Mouse (Mus musculus) T-helper 2 cell (primary cell): ENCODE data around the gene Prrc2a.

Experiments
- in situ Hi-C: fragments of 300-600 bp; cut with MboI, MseI; formaldehyde crosslinking; loops from one replicate; pipeline ENCODE4 v1.15.1; 2025; ENCODE audit warnings: high pct_unique_total_duplicates

The Prrc2a gene

GRCm38 (mm10) chr17:35106522-35106921 is 58.2 kb downstream of the Prrc2a start:
- in situ Hi-C loops, result no loop called here

GRCm38 (mm10) chr17:35105740-35106389 is 58.8 kb downstream of the Prrc2a start:
- in situ Hi-C loops, result no loop called here

- in situ Hi-C loops, result loop anchor here (5.0 kb wide), 1 partner anchor 72 kb away; no protein-coding TSS in a partner anchor
Measured at GRCm38 (mm10) chr17:35104754-35105153, 59.9 kb downstream of the Prrc2a start.

GRCm38 (mm10) chr17:35104079-35104478 is 60.6 kb downstream of the Prrc2a start:
- in situ Hi-C loops, result loop anchor here (5.0 kb wide), 1 partner anchor 72 kb away; no protein-coding TSS in a partner anchor

DNA sequence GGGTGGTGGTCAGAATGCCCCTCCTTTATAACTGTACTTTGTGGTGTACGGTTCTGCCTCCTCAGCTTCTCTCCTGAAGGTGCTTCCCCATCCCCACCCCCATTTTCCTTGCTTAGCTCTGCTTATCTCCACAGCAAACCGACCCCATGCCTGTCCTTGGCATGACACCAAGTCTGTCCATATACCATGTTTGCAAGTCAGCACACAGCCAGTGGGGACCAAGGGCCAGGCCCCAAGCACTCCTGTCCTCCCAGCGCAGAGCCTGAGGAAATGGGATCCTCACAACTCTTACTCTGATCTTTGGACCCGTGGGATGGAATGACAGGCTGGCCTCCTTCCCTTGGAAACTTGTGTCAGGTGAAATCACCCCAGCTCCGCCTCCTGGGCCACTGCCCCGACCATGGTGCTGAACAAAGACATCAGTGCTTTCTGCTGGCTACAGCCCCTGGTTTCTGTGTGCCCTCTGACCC is 61.4 kb downstream of the Prrc2a start:
- in situ Hi-C loops, result loop anchor here (5.0 kb wide), 1 partner anchor 71 kb away; no protein-coding TSS in a partner anchor

DNA sequence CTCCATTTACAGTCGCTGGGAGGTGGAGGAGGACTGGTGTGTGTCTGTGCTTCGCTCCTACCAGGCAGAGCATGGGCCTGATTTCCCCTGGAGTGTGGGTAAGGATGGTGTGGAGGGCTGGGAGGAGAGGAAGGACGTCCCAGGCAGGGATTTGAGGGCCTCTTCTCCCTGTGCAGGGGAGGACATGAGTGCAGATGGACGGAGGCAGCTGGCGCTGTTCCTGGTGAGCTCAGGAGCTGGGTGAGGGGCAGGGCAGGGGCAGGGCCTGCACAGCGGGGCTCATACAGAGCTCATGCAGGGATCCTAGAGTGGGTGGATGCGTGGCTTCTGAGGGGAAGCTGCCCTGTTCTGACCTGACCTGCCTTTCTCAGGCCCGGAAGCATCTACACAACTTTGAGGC is 62.4 kb downstream of the Prrc2a start:
- in situ Hi-C loops, result loop anchor here (5.0 kb wide), 1 partner anchor 70 kb away; no protein-coding TSS in a partner anchor

DNA sequence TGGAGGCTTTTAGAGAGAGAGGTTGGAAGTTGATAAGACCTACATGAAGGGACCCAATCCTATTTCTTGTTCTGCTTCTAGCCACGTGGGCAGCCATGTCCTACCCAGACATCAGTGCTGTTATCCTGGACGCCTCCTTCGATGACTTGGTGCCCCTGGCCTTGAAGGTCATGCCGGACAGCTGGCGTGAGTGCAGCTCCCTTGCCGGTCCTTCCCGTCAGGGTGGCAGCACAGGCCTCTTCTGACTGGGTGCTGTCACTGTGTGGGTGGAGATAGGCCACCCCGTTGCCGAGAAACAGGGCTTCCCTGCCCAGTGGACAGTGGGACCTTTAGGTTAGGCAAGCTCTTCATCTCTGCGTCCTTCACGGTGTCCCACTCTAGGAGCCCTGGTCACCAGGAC is 63.5 kb downstream of the Prrc2a start:
- in situ Hi-C loops, result loop anchor here (5.0 kb wide), 1 partner anchor 69 kb away; no protein-coding TSS in a partner anchor

DNA sequence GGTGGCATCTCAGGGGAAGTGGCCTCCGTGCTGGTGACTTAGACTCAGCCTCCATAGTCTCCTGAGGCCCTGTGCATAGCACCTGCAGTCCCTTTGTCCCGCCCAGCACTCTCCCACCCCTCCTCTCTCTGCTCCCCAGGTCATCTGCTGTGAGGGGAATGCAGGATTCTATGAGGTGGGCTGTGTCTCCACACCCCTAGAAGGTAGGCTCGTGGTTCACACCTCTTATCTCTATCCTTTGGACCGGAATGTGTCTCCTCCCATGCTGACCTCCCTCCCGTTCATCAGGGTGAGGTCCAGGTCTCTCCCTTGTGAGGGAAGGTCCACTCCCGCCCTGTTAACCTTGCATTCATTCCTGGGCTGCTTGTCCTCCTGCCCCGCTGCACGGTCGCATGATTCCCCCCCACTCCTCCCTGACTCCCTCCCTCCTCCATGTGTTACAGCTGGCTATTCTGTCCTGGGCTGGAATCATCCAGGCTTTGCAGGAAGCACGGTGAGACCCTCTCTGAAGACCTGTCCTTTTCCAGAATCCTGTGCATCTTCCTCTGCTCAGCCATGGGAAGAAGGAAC is 64.4 kb downstream of the Prrc2a start:
- in situ Hi-C loops, result loop anchor here (5.0 kb wide), 1 partner anchor 68 kb away; no protein-coding TSS in a partner anchor
